Mouse (Mus musculus) left cerebral cortex, adult 18-20 months (tissue): Measurements from ENCODE around the gene Syne2. TPM values are rescaled to one million over a fixed set of nuclear protein-coding genes. Genes with fewer than 3 reads are reported as not detected.

Experiments
- DNase-seq, 2 experiments: peaks; one replicate each; pipeline ENCODE4 v3.0.0; 2021 to 2022; ENCODE audit warnings: low spot score in 2 of 2, mixed read lengths in 1 of 2
- total RNA-seq, 2 experiments: library from RNA; stranded (reverse); gene quantifications; 2 replicates each; pipeline ENCODE4 v1.2.3; 2021

Syne2 gene
- total RNA-seq, 2 experiments from 2014 or later, result 20.8 to 21.8 TPM

- no peak for DNase-seq
Observed at GRCm38 (mm10) chr12:76042301-76042700, 224.4 kb downstream of the Syne2 start.

GRCm38 (mm10) chr12:76046561-76046960 lies 228.6 kb downstream of the Syne2 start:
- no peak for DNase-seq

- DNase-seq, result no peak
Observed at GRCm38 (mm10) chr12:76047921-76048320, 230.0 kb downstream of the Syne2 start.

GRCm38 (mm10) chr12:76048672-76049071 lies 230.7 kb downstream of the Syne2 start:
- DNase-seq, result no peak

- DNase-seq, result no peak
Observed at GRCm38 (mm10) chr12:76049343-76049742, 231.4 kb downstream of the Syne2 start.

- DNase-seq, result no peak
Observed at GRCm38 (mm10) chr12:76051879-76052278, 233.9 kb downstream of the Syne2 start.

GRCm38 (mm10) chr12:76054653-76055052 lies 236.7 kb downstream of the Syne2 start:
- no peak for DNase-seq

- DNase-seq, result no peak
Observed at GRCm38 (mm10) chr12:76063001-76063400, 245.1 kb downstream of the Syne2 start.

- no peak for DNase-seq
Observed at GRCm38 (mm10) chr12:76070386-76070785, 252.5 kb downstream of the Syne2 start.

GRCm38 (mm10) chr12:76071935-76072849 lies 254.3 kb downstream of the Syne2 start:
- no peak for DNase-seq

- no peak for DNase-seq
Observed at GRCm38 (mm10) chr12:76073066-76073826, 255.3 kb downstream of the Syne2 start.

- DNase-seq, result no peak
Observed at GRCm38 (mm10) chr12:76073981-76074380, 256.0 kb downstream of the Syne2 start.

GRCm38 (mm10) chr12:76080876-76081556 lies 263.1 kb downstream of the Syne2 start:
- no peak for DNase-seq

GRCm38 (mm10) chr12:76081557-76082211 lies 263.8 kb downstream of the Syne2 start:
- DNase-seq, result peak; percentile 80 to 88

- DNase-seq, result no peak
Observed at GRCm38 (mm10) chr12:76085066-76085465, 267.1 kb downstream of the Syne2 start.

GRCm38 (mm10) chr12:76085956-76086905 lies 268.3 kb downstream of the Syne2 start:
- no peak for DNase-seq

- no peak for DNase-seq
Observed at GRCm38 (mm10) chr12:76087025-76087424, 269.1 kb downstream of the Syne2 start.

GRCm38 (mm10) chr12:76092789-76093466 lies 275.0 kb downstream of the Syne2 start:
- no peak for DNase-seq
